Mouse (Mus musculus): ENCODE measurements at regions not wholly inside any gene's neighbourhood (a gene's known extent, or its start where the extent isn't known, plus 50 kb on each side); places are given as distances from the start of the nearest gene placed in this dataset.

DNA sequence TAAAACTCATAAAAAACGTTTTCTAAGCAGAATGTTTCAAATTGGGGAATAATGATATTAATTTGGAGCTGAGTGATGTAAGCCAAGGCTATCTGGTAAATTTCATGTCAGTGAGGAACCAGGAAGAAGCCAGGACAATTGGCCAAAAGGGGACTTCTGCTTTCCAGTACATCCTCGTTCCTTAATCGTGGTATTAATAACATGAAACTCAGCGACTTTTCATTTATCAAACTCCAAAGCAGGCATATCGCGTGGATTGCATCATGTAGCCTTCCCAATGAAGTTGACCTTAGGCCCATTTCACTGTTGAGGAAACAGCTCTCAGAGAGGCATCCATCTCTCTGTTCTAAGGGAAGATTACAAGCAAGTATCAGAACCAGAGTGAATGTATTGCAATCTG is 305.3 kb upstream of the Tbx3 start:
- no peak for TF ChIP-seq POLR2A (IDR thresholded peaks at IDR 0.05; ENCODE audit: insufficient read depth, low read length)
- TF ChIP-seq CTCF (IDR thresholded peaks at IDR 0.05; ENCODE audit: low read depth, low read length): no peak

Data from ES-Bruce4 (cell line).